Mouse (Mus musculus) forebrain, embryonic 10.5 days (tissue): ENCODE measurements around the gene Gstm1. TPM values are rescaled to one million over a fixed set of nuclear protein-coding genes. Genes with fewer than 3 reads are reported as not detected.
"Not testable (repeated sequence)": the region's sequence is repeated elsewhere in the genome, so short reads cannot be mapped to it uniquely, and the experiment has no call there.

Experiments
- DNase-seq: peaks from one replicate; pipeline ENCODE4 v3.0.0-alpha.2; 2017; ENCODE audit warnings: low spot score; ENCODE audit errors: extremely low spot score
- H3K27ac ChIP-seq: fragments of 300-500 bp; sonication (generic); 2 replicates; pipeline ENCODE4 v1.5.1; 2016; ENCODE audit warnings: mild to moderate bottlenecking
- H3K27me3 ChIP-seq: fragments of 300-500 bp; sonication (generic); 2 replicates; pipeline ENCODE4 v1.6.1; 2016; ENCODE audit warnings: mild to moderate bottlenecking; ENCODE audit not compliant: poor library complexity, severe bottlenecking
- H3K36me3 ChIP-seq: fragments of 300-500 bp; sonication (generic); replicated peaks from 2 replicates; pipeline ENCODE4 v1.6.1; 2016; ENCODE audit warnings: mild to moderate bottlenecking, moderate library complexity
- H3K4me1 ChIP-seq: fragments of 300-500 bp; sonication (generic); 2 replicates; pipeline ENCODE4 v1.6.1; 2016
- H3K4me3 ChIP-seq: fragments of 300-500 bp; sonication (generic); 2 replicates; pipeline ENCODE4 v1.5.1; 2016; ENCODE audit warnings: mild to moderate bottlenecking, moderate library complexity
- H3K9me3 ChIP-seq: fragments of 300-500 bp; sonication (generic); 2 replicates; pipeline ENCODE4 v1.6.1; 2016; ENCODE audit warnings: mild to moderate bottlenecking, moderate library complexity
- WGBS: fragments of 180-500 bp; shearing (Covaris S2); methylation state at CpG from one replicate; pipeline ENCODE4 v1.1.7; 2016; 5-methylcytosine and 5-hydroxymethylcytosine counted together
- polyA plus RNA-seq: library from polyadenylated mRNA; unstranded; fragments of >200 nt; fragmentation: Nextera tagmentation; extraction: Ambion mirVana; gene quantifications from 2 replicates; pipeline ENCODE4 v1.2.1, GENCODE M21; 2016

The Gstm1 gene
- polyA plus RNA-seq, 1 experiment from 2014 or later: 30.4 TPM

DNA sequence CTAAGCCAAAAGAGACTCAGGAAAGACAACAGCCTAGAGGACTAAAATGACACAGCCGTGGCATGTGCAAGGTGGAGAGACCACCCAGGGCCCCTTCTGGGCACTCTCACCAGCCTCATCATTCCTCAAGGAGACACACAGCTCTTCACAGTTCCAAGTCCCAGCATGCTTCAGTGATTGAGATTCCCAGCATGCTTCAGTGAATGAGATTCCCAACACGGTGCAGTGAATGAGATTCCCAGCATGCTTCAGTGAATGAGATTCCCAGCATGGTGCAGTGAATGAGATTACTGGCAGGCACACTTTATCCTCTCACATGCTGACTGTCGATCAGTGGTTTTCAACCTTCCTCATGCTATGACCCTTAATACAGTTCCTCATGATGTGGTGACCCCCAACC, 6.2 kb downstream of the Gstm1 start:
- Histone ChIP-seq H3K9me3 (no peaks in the 10 kb centered on the region), H3K4me1 (peaks cover 21% of the 10 kb centered on the region), H3K36me3 (no peaks in the 10 kb centered on the region), H3K4me3 (no peak overlapping the region), H3K27me3 (peaks cover 5% of the 10 kb centered on the region), H3K27ac (no peak overlapping the region)
- 52% methylated on average over 3 of the region's 3 CpGs for WGBS
- no peak for DNase-seq

DNA sequence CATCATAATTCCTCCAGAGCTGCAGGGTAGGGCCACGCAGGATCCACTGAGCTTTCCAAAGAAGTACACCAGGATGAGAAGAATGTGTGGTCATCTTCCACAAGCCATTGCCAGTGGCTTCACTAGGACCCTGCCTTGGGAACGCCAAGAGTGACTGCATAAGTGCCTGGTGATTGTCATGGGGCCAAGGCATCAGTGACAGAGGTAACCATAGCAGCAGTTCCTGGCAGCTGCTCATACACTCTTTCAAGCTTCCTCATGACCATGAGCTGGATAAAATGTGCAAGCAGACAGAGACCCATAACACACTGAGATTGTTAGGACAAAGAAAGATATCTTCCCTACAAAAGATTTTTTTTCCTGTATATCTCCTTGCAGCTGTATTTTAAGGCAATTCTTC, 7.5 kb downstream of the Gstm1 start:
- no peak overlapping the region for H3K27ac ChIP-seq
- H3K4me3 ChIP-seq: no peak overlapping the region
- H3K4me1 ChIP-seq: peaks cover 17% of the 10 kb centered on the region
- no peaks in the 10 kb centered on the region for H3K36me3 ChIP-seq
- no peak for DNase-seq
- H3K9me3 ChIP-seq: no peaks in the 10 kb centered on the region
- H3K27me3 ChIP-seq: no peaks in the 10 kb centered on the region
- WGBS: 92% methylated on average over 2 of the region's 2 CpGs

DNA sequence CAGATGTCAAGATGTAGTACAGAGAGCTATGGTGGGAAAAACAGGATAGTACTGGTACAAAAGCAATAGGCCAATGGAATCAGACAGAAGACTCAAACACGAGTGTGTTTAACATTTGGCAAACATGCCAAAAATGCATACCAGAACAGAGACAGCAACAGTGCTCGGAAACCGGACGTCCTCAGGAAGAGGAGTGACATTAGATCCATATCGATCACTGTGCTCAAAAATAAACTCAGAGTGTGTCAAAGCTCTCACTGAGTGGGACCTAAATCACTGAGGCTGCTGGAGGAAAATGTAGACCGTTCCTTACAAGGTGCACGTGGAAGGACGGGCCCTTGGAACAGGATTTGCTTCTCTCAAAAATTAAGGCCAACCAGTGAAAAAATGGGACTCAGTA, 15.8 kb downstream of the Gstm1 start:
- H3K4me3 ChIP-seq: no peak overlapping the region
- H3K27ac ChIP-seq: no peak overlapping the region
- no peaks in the 10 kb centered on the region for H3K27me3 ChIP-seq
- H3K4me1 ChIP-seq: 0 out of 2 replicates have a peak, but pooled peaks cover 2% of the 10 kb centered on the region
- H3K9me3 ChIP-seq: no peaks in the 10 kb centered on the region
- 89% methylated on average over 8 of the region's 8 CpGs for WGBS
- no peak for DNase-seq
- H3K36me3 ChIP-seq: no peaks in the 10 kb centered on the region

DNA sequence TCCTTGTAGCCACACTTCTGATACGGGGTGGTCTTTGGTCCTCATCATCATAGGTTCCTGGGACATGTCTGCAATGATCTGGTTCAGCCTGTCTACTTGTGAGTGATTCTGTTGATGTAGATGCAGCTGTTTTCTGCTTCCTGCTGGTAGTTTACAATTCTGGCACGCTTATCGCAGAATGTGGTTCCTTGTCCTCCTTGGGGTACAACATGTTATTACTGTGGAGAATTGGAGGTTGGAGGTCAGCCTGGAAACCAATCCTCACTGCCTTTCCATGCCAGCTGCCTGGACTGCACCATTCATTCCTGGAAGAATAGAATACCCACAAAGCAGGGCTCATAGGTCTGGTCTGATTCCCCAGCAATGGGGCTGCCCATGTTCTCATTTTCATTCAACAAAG, 18.3 kb downstream of the Gstm1 start:
- Histone ChIP-seq H3K4me1 (0 out of 2 replicates have a peak, but pooled peaks cover 5% of the 10 kb centered on the region), H3K27ac (no peak overlapping the region), H3K9me3 (no peaks in the 10 kb centered on the region), H3K27me3 (no peaks in the 10 kb centered on the region), H3K36me3 (no peaks in the 10 kb centered on the region), H3K4me3 (no peak overlapping the region)
- no peak for DNase-seq
- WGBS: 95% methylated on average over 3 of the region's 3 CpGs

DNA sequence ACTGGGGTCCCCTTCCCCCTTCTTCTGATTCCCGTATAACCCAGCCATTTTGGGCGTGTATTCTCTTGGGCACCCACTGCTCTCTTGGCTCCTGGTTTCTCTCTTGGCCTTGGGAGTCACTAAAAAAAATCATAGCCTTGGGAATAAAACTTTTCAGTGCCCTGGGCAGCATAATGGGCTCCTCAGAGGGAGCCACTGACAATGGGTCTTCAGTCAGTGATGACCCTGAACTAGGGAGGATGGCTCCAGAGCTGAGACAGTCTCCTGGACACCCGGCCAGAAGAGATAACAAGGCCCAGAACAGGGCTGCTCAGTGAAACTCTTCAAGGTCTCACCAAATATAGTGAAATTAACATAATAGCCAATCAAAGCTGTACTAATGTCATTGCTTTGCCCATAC, 19.2 kb downstream of the Gstm1 start:
- H3K9me3 ChIP-seq: no peaks in the 10 kb centered on the region

DNA sequence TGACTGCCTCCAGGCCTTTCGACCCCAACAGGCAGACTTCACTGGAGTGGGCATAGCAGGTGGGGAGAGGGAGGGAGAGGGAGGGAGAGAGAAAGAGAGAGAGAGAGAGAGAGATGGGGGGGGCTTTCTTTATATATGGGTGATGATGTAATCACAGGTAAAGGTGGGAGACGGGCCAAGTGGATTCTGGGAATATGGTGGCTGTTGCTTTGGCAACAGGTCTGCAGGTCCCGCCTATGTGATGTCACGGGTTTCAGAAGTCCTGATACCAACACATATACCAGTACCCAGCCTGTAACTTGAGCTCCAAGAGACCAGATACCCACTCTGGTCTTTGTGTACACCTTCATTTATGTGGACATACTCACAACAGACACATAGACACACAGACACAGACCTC, 21.2 kb downstream of the Gstm1 start:
- no peak overlapping the region for H3K4me3 ChIP-seq
- H3K27ac ChIP-seq: no peak overlapping the region
- H3K4me1 ChIP-seq: 0 out of 2 replicates have a peak, but pooled peaks cover 5% of the 10 kb centered on the region
- H3K36me3 ChIP-seq: no peaks in the 10 kb centered on the region
- WGBS: 86% methylated on average over 4 of the region's 4 CpGs
- no peak for DNase-seq
- no peaks in the 10 kb centered on the region for H3K27me3 ChIP-seq
- H3K9me3 ChIP-seq: no peaks in the 10 kb centered on the region

More for the DNA sequence above, 19.2 kb downstream of the Gstm1 start:
- no peak overlapping the region for H3K27ac ChIP-seq
- no peak overlapping the region for H3K4me3 ChIP-seq
- no peak for DNase-seq
- no peaks in the 10 kb centered on the region for H3K27me3 ChIP-seq
- H3K4me1 ChIP-seq: 0 out of 2 replicates have a peak, but pooled peaks cover 5% of the 10 kb centered on the region
- H3K36me3 ChIP-seq: no peaks in the 10 kb centered on the region
- WGBS: 88% methylated on average over 3 of the region's 3 CpGs

DNA sequence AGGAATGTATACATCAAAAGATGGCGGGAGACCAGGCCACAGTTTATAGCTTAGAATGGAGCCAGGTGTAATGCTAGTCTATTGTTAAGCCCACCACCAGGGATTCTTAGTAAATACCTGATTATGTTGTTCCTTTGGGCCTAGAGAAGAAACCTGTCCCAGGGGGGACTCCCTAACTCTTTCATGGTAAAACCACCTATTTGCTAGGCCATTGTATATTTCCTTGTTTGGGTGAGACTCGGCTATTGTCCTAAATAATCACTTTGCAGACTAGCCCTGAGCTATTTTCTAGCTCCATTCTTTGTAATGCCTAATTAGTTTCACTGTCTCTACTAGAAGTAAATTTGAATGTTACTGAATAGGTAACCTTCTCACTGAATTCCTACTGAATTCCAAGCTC, 21.8 kb downstream of the Gstm1 start:
- H3K4me1 ChIP-seq, H3K9me3 ChIP-seq, H3K27ac ChIP-seq, DNase-seq, H3K36me3 ChIP-seq, H3K4me3 ChIP-seq, H3K27me3 ChIP-seq: not testable (repeated sequence)
- WGBS: 64% methylated on average over 2 of the region's 2 CpGs

DNA sequence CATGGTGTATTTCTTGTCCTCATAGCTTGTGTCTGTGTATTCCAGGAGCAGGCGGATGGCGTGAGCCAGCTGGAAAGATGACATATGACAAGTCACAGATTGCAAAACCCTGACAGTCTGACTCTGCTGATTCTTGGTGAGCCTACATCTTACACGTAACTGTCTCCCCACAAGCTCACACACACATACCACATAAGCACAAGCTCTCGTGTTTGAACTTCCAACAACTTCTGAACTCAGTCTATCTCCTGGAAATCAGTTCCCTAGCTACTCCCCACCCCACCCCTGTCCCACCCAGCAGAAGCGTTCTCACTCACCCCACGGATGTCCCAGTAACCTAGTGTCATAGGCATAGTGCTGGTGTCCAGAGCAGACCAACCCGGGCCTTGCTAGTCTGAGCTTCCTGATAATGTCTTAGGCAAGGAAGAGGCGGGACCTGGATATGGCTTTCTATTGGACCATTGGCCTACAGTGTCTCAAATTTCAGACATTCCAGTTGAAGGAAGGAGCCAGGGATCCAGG, 31.7 kb downstream of the Gstm1 start, which contains the start of gene Gstm2:
Gstm2 (minus strand) TSS at position 413 of the 522 bp plus-strand sequence.
- Histone ChIP-seq H3K36me3 (no peaks in the 10 kb centered on the region), H3K27me3 (no peaks in the 10 kb centered on the region), H3K4me3 (no peak within 1 kb of the TSS), H3K9me3 (no peaks in the 10 kb centered on the region), H3K4me1 (peaks cover 10% of the 10 kb centered on the region; the same call in 1 of the 2 replicates), H3K27ac (no peak within 1 kb of the TSS)
- WGBS: 68% methylated on average over 8 of the region's 8 CpGs
- DNase-seq: no peak

DNA sequence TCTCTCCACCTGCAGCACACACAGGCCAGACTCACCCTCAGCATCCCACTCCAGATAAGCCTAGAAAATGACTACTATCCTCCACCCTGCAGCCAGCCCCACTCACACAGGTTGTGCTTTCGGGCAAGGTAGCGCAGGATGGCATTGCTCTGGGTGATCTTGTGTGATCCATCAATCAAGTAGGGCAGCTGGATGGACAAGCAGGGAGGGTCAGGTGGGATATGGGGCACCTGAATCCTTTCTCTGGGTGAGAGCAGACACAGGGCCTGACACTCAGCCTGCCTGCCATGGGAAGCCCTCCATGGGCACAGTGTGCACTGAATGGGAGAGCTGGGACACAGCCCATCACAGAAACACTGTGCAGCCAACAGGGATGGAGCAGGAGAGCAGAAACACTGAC, 32.6 kb downstream of the Gstm1 start:
- not testable (repeated sequence) for DNase-seq, H3K4me3 ChIP-seq, H3K27me3 ChIP-seq, H3K36me3 ChIP-seq, H3K27ac ChIP-seq, H3K9me3 ChIP-seq
- WGBS: 89% methylated on average over 2 of the region's 2 CpGs
- H3K4me1 ChIP-seq: peaks cover 10% of the 10 kb centered on the region; the same call in 1 of the 2 replicates

DNA sequence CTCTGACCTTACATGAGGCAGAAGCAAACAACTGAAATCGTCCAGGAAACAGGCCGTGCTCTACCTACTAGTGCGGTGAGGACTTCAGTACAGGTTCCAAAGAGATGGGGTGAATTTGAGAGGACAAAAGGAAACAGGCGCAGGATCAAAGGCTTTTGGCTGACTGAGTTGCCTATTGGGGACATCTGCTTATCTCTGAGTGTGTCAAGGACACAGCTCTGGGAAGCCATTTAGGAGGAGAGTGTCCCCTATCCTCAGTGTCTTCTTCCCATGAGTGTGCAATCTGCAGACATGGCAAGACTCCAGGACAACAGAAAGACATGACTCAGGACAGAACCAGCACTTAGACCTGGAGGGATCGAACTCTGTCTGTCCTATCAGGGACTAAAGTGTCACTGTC, 33.3 kb downstream of the Gstm1 start:
- Histone ChIP-seq H3K27ac (no peak overlapping the region), H3K36me3 (no peaks in the 10 kb centered on the region), H3K9me3 (no peaks in the 10 kb centered on the region), H3K4me1 (peaks cover 10% of the 10 kb centered on the region; the same call in 1 of the 2 replicates), H3K4me3 (no peak overlapping the region), H3K27me3 (no peaks in the 10 kb centered on the region)
- WGBS: 86% methylated on average over 5 of the region's 5 CpGs
- no peak for DNase-seq

DNA sequence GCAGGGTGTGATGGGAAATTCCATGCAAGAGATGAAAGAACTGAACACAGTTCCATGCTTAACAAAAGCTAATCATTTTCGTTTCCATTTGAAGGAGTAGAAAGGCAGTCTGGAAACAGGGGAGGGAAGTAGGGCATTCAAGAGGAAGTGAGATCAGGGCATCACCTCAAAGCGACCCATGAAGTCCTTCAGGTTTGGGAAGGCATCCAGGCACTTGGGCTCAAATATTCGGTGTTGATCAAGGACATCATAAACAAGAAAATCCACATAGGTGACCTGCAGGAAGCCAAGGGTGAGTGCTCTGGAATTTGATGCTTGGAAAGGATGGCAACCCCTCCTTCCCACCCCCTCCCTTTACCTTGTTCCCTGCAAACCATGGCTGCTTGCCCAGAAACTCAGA, 34.0 kb downstream of the Gstm1 start:
- no peak overlapping the region for H3K4me3 ChIP-seq
- no peak for DNase-seq
- H3K4me1 ChIP-seq: peaks cover 10% of the 10 kb centered on the region; the same call in 1 of the 2 replicates
- no peaks in the 10 kb centered on the region for H3K36me3 ChIP-seq
- 80% methylated on average over 3 of the region's 3 CpGs for WGBS
- no peaks in the 10 kb centered on the region for H3K27me3 ChIP-seq
- no peaks in the 10 kb centered on the region for H3K9me3 ChIP-seq
- no peak overlapping the region for H3K27ac ChIP-seq

DNA sequence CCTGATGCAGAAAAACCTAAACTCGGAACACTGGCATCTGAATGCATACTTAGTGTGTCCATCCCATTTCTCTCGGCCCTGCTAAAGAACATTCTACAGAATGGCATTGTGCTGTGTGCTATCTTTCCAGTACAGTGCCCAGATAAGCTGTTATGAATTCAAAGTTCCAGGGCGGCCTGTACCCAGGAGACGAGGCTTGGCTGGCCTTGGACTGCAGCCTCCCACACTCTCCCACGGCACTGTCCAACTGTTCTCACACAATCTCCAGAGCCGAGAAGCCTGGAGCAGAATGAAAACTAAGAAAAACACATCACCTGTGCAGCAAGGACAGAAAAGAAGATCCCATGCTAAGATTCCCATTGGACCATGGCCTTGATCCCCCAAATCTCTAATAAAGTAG, 35.0 kb downstream of the Gstm1 start:
- Histone ChIP-seq H3K4me1 (peaks cover 10% of the 10 kb centered on the region; the same call in 1 of the 2 replicates), H3K27me3 (no peaks in the 10 kb centered on the region), H3K4me3 (no peak overlapping the region), H3K9me3 (no peaks in the 10 kb centered on the region), H3K27ac (no peak overlapping the region), H3K36me3 (no peaks in the 10 kb centered on the region)
- no peak for DNase-seq
- 88% methylated on average over 6 of the region's 6 CpGs for WGBS

DNA sequence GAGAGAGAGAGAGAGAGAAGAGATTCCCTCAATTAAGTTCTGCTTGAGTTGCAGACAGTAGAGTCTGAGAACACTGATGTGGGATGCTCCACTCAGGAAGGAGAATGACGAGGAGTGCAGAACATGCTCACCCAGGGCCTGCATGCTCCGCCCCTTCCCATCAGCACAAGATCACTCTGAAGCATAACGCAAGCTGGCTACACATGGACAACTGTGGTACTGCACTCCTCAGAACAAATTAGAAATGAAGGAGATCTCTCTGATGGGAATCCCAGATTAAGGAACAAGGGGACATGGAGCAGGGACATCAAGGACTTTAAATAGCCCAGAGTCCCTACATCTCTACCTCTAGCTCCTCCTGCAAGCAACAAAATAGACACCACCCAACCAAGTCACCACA, 36.5 kb downstream of the Gstm1 start:
- Histone ChIP-seq H3K27me3 (no peaks in the 10 kb centered on the region), H3K4me1 (peaks cover 9% of the 10 kb centered on the region; the same call in 1 of the 2 replicates), H3K36me3 (no peaks in the 10 kb centered on the region), H3K9me3 (no peaks in the 10 kb centered on the region), H3K4me3 (no peak overlapping the region), H3K27ac (no peak overlapping the region)
- 73% methylated on average over 3 of the region's 3 CpGs for WGBS
- DNase-seq: no peak

DNA sequence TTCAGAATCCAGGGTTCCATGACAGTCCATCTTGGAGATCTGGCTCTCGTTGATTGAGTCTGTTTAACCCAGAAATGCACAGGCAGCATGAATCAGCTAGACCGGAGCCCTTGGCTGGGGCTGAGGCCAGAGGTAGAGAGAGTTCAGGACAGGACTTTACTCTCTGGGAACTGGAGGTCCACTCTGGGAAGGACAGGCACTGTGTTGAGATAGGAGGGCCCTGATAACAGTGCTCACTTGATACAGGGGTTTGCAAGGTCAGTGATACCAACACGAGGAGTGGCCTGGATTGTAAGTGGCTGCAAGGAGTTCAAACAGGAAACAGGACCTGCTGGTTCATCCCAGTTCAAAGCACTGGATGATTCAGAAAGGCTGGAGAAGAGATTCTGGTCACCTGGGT, 40.1 kb downstream of the Gstm1 start:
- 83% methylated on average over 3 of the region's 3 CpGs for WGBS
- H3K36me3 ChIP-seq: no peaks in the 10 kb centered on the region
- no peak overlapping the region for H3K27ac ChIP-seq
- H3K4me1 ChIP-seq: peaks cover 4% of the 10 kb centered on the region; the same call in 1 of the 2 replicates
- H3K27me3 ChIP-seq: no peaks in the 10 kb centered on the region
- H3K4me3 ChIP-seq: no peak overlapping the region
- H3K9me3 ChIP-seq: no peaks in the 10 kb centered on the region
- no peak for DNase-seq
